Mouse (Mus musculus): ENCODE data around the gene Efnb3. TPM values are rescaled to one million over a fixed set of nuclear protein-coding genes. Genes with fewer than 3 reads are reported as not detected.

Gene Efnb3
- total RNA-seq, 2 experiments from 2014 or later = 60.5 to 70.3 TPM

- no peak for DNase-seq
- intact Hi-C loops (cut with DNase I) = no loop called here
These were observed 36.4 kb downstream of the Efnb3 start for GRCm38 (mm10) chr11:69523651-69524050.

DNA sequence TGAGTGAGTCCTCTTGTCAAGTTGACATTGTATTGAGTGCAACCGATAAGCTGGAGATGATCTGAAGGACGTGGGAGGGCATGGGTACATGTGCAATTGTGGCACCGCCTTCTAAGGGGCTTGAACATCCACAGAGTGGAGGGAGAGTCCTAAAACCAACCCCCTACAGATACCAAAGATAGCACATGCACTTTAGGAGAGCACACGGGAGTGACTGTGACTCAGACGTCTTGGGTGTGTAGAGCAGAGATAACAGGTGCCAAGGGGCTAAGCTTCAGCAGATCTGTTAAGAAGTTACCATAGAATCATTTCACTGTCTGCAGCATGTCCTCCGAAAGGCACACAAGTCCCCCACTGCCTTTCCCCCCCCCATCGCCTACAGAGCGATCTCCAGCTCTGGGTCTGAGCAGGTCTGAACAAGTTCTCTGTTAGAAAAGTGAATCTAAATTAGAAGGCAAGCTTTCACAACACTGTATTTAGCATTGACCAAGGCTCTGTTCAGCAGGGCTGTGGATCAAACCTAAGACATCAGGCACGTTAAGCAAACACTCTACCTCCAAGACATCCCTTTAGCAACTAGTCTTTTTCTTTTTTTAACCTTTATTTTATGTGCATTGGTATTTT, 38.4 kb downstream of the Efnb3 start:
- DNase-seq = no peak
- intact Hi-C loops (cut with DNase I) = no loop called here

- intact Hi-C loops (cut with DNase I) = no loop called here
- DNase-seq = no peak
These were observed 40.0 kb downstream of the Efnb3 start for GRCm38 (mm10) chr11:69519976-69520375.

DNA sequence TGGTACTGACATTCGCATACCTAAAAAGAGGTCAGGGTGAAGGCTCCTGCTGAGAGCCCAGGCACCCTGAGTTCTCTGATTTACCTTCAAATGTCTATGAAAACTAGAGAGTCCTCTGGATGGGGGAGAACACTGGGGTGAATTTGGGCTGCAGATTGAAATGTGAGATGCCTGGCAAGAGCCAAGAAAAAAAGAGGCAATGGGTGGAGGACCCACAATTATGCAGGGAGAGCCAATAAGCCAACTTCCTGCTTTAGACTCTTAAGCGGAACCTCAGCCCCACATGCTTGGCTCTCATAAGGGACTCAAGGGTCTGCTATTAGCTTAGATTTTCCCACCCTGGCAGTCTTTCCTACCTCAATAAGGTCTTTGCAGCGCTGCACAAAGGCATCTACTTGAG, 43.3 kb downstream of the Efnb3 start:
- DNase-seq = no peak

DNA sequence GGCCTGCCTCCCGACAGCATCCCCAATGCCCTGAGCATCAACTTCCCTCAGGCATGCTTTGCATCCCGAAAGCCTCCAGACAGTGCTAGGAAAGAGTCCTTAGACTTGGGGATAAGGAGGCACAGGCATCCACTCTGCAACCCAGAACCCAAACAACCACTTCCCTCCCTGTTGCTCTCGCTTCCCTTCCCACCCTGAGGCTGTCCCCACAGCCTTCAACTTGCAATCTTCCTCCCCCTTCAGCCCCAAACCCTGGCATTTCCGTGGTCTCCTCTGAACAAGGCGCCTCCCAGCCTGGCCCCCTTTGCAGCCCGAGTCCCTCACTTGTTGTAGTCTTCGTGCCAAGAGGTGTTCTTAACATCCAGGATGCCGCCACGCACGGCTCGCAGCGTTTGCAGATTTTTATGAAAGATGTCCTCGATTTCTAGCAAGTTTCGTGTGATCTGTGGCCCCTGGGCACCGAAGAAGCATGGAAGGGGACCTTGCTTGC, 43.8 kb downstream of the Efnb3 start:
- intact Hi-C loops (cut with DNase I) = no loop called here
- no peak for DNase-seq

More for the DNA sequence above, 43.3 kb downstream of the Efnb3 start:
- intact Hi-C loops (cut with DNase I) = no loop called here

- peak; percentile 72 to 77 for DNase-seq
- intact Hi-C loops (cut with DNase I) = loop anchor here (1.0 to 2.0 kb wide), 4 partner anchors 81 to 257 kb away; no protein-coding TSS in a partner anchor
These were observed 46.2 kb downstream of the Efnb3 start for GRCm38 (mm10) chr11:69513840-69514239.

DNA sequence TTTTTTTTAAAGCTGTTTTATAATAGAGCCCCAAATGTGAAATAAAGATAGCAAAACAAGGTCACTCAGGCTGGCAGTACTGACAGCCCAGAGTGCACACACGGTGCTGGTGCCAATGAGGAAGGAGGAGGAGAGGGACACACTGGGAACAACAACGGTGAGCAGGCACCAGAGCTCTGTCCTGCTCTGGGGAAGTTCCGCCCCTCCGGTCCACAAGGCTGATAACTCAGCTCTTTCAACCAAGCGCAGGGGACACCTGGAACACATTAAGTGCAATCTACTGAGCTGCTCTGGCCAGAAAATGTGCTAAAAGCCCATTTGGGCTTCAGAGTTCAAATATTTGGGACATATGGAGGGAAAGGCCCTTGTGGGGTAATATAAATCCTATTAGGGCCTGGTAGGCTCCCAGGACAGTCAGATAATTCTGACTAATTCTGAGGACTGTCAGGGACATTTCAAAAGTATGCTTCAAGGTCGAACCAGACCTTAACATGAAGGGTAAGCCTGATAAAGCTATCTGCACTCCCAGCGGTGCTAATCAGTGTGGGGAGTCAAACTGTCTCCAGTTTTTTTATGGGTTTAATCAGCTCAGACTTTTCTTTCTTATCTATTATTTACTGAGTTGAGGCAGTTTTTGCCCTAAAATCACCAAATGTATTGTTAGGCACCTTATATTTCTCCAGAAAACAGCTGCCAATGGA, 49.1 kb downstream of the Efnb3 start:
- intact Hi-C loops (cut with DNase I) = no loop called here
- no peak for DNase-seq

Small RNA genes lying within 50 kb of the gene (microRNA-seq; reads per million reads assigned to microRNA genes)
- gene Gm27493 = 0 reads per million in 2 experiments

Other genes starting within 250 kb of the Efnb3 start
- 1 to 10 TPM; 3.4 to 6.1 TPM for gene Cntrob, start 236.4 kb downstream of the Efnb3 start, total RNA-seq (2021)
- gene Trappc1, start 236.2 kb downstream of the Efnb3 start, total RNA-seq (2021) = 10 to 100 TPM; 54.0 to 61.4 TPM
- under 1 TPM; 0.51 to 0.67 TPM for gene Kcnab3, start 233.9 kb downstream of the Efnb3 start, total RNA-seq (2021)
- under 1 TPM; 0.34 to 0.48 TPM for gene Rnf227, start 219.7 kb downstream of the Efnb3 start, total RNA-seq (2021)
- 10 to 100 TPM; 45.4 to 47.4 TPM for gene Chd3, start 190.8 kb downstream of the Efnb3 start, total RNA-seq (2021)
- gene Naa38, start 164.7 kb downstream of the Efnb3 start, total RNA-seq (2021) = 10 to 100 TPM; 85.4 to 91.7 TPM
- 10 to 100 TPM; 25.0 to 29.3 TPM for gene Cyb5d1, start 164.6 kb downstream of the Efnb3 start, total RNA-seq (2021)
- gene Tmem88, start 162.0 kb downstream of the Efnb3 start, total RNA-seq (2021) = 10 to 100 TPM; 37.4 to 39.6 TPM
- 10 to 100 TPM; 45.7 to 50.6 TPM for gene Kdm6b, start 146.5 kb downstream of the Efnb3 start, total RNA-seq (2021)
- gene Dnah2, start 11.1 kb downstream of the Efnb3 start, total RNA-seq (2021) = under 1 TPM; 0.07 to 0.38 TPM
- 1 to 10 TPM; 4.3 to 6.5 TPM for gene Wrap53, start 20.1 kb upstream of the Efnb3 start, total RNA-seq (2021)
- gene Trp53, start 20.2 kb upstream of the Efnb3 start, total RNA-seq (2021) = 10 to 100 TPM; 22.1 to 27.3 TPM
- gene Atp1b2, start 45.7 kb upstream of the Efnb3 start, total RNA-seq (2021) = 10 to 100 TPM; 31.8 to 31.9 TPM
- gene Shbg, start 57.7 kb upstream of the Efnb3 start, total RNA-seq (2021) = not detected
- 1 to 10 TPM; 1.6 to 2.5 TPM for gene Sat2, start 61.8 kb upstream of the Efnb3 start, total RNA-seq (2021)
- 10 to 100 TPM; 69.2 to 71.6 TPM for gene Fxr2, start 72.8 kb upstream of the Efnb3 start, total RNA-seq (2021)
- not detected for gene Sox15, start 95.1 kb upstream of the Efnb3 start, total RNA-seq (2021)
- gene Mpdu1, start 102.4 kb upstream of the Efnb3 start, total RNA-seq (2021) = 10 to 100 TPM; 20.9 to 21.6 TPM
- gene Cd68, start 105.9 kb upstream of the Efnb3 start, total RNA-seq (2021) = 1 to 10 TPM; 5.6 to 7.5 TPM
- 100 to 1,000 TPM; 236 to 287 TPM for gene Eif4a1, start 112.2 kb upstream of the Efnb3 start, total RNA-seq (2021)
- gene Senp3, start 121.9 kb upstream of the Efnb3 start, total RNA-seq (2021) = 10 to 100 TPM; 39.7 to 42.1 TPM
- gene Tnfsf13, start 125.6 kb upstream of the Efnb3 start, total RNA-seq (2021) = 1 to 10 TPM; 2.7 to 3.2 TPM
- 10 to 100 TPM; 14.8 to 20.2 TPM for gene Tnfsf12, start 135.6 kb upstream of the Efnb3 start, total RNA-seq (2021)
- 1 to 10 TPM; 2.9 to 4.1 TPM for gene Tnfsfm13, start 135.9 kb upstream of the Efnb3 start, total RNA-seq (2021)
- gene Polr2a, start 198.4 kb upstream of the Efnb3 start, total RNA-seq (2021) = 10 to 100 TPM; 35.6 to 37.5 TPM
- gene Slc35g3, start 201.8 kb upstream of the Efnb3 start, total RNA-seq (2021) = under 1 TPM in 1 of 2 experiments, not detected in 1; 0.12 TPM
- 10 to 100 TPM; 36.5 to 43.3 TPM for gene Zbtb4, start 205.7 kb upstream of the Efnb3 start, total RNA-seq (2021)
- gene Chrnb1, start 235.7 kb upstream of the Efnb3 start, total RNA-seq (2021) = 1 to 10 TPM; 5.4 to 6.0 TPM
- 1 to 10 TPM; 2.6 to 2.8 TPM for gene Fgf11, start 241.7 kb upstream of the Efnb3 start, total RNA-seq (2021)
- gene Tmem102, start 245.4 kb upstream of the Efnb3 start, total RNA-seq (2021) = under 1 TPM; 0.54 to 0.65 TPM

All from heart, postnatal 14 days (tissue).